Mouse (Mus musculus) thymus, postnatal 25 days (tissue): Measurements from ENCODE around the gene Gm7942.
"Not testable (repeated sequence)": the region's sequence is repeated elsewhere in the genome, so short reads cannot be mapped to it uniquely, and the experiment has no call there.

Experiments
- DNase-seq: peaks from one replicate; pipeline ENCODE4 v3.0.0; 2022

Gene Gm7942

GRCm38 (mm10) chr5:95106638-95107037, at the start of gene Gm7942:
Gene Gm7942 (plus strand): TSS chr5:95106938.
- DNase-seq: not testable (repeated sequence)
